Mouse (Mus musculus): ENCODE data around the gene Nr2f2.

Nr2f2 gene

DNA sequence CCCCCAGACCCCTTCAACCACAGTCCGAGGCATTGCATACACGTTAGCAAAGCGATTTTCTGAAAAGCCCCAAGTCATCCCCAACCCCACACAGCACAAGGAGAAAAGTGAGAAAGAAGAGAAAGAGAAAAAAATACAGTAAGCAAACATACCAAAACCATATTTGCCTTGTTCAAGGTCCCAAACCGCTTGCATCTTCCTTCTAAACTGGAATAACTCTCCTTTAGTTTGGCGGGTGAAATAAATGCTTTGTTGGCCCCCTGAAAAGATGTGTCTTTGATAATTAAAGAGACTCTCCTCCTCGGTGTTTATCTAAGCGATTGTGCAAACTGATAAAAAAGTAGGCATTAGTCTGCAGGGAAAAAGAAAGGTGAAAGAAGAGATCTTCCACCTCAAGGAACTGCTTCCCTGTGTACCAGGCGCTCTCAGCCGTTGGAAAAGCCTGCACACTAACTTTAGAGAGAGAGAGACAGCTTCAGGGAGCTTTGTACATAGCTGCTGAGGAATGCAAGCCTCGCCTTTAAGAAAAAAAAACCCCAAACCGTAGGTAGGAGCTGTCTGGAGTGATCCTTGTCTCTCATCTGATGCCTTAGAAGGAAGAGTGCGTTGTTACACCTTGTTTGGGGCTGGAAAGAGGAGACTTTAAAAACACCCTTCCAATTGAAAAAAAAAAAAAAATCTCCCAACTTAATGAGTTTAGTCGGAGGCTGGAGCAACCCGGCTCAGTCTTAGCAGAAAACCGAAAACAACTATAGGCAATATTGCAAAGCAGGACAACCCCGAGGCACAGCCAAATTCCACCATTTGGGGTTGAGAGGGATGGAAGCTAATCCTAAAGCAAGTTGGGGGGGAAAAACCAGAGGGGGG is at the start of gene Nr2f2:
Nr2f2 (minus strand) TSS at position 795 of the 867 bp plus-strand sequence.
- DNase-seq, result no peak

DNA sequence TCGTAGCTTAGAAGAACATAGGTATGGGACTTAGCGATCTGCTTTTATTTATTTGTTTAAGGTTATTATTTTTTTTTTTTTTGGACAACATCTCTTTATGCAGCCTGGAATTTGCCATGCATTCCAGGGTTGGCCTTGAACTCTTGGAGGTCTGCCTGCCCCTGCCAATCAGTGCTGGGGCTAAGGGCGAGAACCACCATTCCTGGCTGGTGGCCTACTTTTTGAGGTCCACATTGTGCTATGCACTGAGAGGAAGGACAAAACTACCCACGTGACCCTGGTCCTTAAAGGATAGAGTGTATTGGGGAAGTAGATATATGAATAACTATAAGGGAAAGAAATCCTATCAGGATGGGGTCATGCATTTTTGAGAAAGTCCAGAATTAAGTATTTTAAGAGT is 47.9 kb upstream of the Nr2f2 start:
- no peak for DNase-seq

DNA sequence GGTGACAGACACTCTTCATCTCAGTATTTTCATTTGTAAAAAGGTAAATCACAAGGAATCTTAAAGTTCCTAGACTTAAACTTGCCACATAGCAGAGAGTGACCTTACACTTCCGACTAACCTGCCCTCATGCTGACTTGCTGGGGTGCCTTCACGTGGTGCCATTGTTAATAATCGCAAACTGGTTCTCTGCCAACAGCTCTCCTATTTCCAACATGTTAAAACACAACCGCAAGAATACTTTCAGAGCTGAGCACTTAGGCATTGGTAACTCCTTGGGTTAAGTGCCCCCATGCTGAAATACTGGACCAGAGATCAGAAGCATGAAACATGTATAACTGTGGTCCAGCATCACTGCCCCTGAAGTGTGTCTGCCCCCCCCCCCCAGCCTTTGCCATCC is 47.1 kb upstream of the Nr2f2 start:
- DNase-seq, result no peak

DNA sequence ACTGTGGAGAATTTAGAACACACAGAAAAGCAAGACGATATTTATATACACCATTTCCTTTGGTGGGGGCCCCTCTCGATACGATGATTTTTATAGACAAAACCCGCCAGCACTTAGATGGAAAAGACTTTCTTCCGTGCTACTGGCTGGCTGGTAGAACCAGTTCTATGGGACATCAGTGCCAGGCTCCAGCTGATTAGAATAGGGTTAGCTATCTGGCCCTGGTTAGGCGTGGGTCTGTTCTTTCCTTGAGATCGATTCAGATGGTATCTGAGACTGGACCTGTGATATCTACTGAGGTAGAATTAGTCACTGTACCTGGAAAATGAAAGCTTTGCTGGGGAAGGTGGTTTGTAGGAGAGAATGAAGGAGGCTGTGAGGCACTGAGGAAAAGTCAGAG is 46.4 kb upstream of the Nr2f2 start:
- no peak for DNase-seq

DNA sequence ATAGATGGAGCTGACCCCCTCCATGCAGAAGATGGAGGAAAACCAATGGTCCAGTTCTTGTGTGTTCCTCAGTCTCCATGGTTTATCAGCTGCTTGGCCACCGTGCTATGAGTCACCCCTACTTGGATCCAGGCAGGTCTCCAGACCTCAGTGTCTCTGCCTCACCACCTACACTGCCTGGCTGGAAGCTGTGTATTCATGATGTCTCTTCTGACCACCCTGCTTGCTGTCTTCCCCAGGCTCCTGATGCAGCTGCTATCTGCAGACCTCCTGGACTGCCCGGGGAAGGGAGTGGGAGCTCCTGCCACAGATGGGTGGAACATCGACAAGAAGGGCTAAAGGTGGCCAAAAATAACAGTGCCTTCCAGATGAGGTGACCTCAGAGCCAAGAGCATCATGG is 43.8 kb upstream of the Nr2f2 start:
- no peak for DNase-seq

DNA sequence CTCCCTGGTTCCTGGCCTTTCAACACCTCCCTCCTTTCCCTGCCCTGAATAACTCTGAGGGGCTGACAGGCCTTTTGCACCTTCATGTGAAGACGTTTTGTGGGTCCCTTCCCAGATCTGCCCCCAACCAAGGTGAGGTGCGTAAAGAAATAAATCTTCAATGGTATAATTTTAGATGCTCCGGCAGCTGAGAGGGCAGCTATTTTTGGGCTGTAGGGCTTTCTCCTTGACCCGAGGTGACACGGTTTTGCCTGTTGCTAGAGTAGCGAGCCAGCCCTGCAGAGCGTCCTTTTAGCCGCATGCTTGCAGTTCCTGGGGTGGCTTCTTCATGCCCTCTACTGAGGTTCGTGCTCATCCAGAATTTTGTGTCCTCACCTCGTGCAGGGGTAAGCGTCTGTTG is 43.4 kb upstream of the Nr2f2 start:
- no peak for DNase-seq

DNA sequence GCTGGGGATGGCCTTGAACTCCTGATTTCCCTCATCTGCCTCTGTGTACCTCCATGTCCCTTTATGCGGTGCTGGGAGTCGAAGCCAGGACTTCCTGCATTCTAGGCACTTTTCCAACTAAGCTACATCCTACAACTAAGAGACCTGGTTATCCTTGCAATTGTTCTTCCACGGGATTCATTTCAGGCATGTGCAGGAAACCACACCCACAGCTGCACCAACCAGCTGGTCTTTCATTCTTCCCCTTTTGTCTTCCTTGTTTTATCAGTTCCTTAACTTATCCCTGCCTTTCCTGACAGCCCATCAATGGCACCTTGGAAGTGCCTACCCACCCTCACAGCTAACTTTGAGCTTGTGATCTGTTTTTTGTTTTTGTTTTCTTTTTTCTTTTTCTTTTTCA is 42.3 kb upstream of the Nr2f2 start:
- no peak for DNase-seq

DNA sequence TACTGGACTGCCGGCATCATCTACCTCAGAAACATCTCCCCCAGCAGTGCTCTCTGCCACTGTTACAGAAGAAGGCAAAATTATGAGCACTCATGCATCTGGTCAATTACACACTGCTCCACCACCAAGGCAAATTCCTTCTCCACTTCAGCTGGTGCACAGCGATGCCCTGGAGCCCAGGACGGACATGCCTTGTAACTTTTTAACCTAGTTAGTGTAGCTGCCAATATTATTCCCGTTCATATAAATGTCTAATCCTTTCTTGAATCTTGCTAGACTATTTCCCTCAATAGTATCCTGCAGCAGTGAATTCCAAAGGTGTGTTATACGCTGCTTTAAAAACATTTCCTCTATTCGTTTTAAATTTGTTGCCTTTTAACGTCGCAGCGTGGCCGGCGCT is 40.6 kb upstream of the Nr2f2 start:
- DNase-seq, result no peak

DNA sequence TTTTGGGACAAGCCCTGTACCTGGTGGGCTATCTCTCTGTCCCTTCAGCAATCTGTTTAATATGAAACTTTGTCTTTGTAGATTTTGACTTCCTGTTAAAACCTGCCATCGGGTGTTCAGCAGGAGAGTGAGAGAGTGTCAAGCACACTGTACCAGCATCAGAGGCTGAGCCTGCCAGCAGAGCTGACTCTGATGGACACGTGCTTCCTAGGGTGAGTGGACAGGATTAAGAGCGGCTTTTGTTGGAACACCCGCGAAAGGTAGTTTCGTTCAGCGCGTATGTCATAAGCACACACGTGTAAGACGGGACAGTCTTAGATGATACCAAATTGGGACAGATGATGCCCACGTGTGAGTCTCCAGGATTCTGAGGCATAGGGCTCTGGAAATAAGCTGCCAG is 40.0 kb upstream of the Nr2f2 start:
- no peak for DNase-seq

DNA sequence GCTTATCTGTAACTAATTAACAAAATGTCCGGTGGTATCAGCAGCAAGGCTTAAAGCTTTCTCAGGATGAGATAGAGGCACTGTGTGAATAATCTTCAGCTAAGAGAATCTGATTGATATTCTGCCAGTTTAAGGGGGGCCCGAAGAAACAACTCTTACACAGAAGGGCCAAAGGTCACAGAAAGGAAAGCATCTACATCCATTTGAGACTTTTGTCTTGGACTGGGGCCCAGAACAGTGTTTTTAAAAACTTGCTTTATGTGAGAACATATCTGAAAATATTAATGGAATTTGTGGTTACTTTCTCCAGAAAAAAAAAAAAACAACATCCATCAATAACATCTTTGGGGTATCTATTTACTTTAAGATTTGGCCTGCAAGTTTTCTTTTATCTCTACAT is 38.9 kb upstream of the Nr2f2 start:
- no peak for DNase-seq

DNA sequence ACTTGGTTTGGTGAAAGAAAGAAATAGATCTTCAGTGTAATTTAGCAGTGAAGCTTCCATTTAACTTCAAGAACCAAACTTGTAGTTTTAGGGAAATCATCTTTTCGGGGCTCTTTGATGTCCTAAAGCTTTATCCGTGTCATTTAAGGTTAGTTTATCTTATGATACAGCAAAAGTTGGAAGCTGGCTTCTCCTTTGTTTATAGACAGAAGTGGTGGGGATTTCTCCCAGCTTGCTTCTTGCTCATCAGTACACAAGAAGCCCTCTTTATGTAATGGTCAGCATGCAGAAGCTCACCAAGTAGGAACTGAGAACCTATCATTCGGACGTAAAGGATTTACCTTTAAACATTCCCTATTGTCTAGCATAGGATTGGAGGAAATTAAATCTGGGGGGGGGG is 16.3 kb upstream of the Nr2f2 start:
- peak; percentile 47 for DNase-seq

DNA sequence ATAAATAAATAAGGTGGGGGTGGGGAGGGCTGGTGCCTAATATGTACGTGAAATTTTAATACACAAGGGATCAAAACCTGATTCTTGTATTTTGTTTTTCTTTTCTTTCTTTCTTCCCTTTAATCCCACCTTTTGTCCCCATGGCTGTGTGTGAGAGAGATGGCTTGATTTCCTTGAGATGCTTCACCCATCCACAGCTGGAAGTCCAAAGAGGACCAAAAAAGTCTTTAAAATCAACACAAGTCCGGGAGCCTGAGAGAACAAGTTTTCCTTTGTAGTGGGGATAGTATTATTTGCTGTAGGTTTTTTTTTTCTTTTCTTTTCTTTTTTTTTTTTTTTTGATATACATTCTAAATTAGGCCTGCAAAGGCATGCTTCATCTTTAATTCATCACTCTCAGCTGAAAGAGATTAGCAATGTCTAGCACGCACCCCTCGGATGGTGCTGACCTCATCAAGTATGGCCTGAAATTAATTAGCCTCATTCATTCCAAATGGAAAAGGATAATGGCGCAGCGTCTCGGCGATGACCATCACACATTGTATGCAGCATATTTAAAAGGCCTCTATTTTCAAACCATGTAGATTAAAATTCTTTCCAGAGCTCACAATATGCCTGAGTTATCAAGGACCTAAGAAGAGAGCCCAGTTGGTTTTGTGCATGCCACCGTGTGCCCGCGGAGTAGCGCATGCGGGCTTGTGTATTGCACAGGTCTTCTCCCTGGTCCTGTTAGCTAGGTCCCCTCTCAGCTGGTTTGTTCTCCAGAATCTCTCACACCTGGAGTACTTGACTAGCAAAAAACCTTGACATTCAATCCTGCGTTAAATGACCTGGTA is 15.1 kb upstream of the Nr2f2 start:
- no peak for DNase-seq

DNA sequence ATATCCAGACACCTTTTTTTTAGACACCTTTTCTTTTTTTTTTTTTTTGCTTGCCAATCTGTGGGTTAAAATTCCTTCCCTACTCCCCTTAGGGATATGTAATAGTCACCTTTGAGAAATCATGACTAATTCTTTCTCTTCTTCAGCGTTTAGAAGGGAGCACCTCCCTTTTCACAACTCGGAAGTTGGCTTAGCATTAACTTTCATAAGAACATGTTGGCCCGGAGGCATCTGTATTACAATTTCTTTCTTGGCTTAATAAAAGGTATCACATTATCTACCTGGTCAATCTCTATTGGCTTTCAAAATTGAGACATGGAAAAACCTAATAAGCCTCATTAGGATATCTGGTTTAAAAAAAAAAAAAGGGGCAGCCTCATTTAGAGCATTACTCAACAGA is 14.4 kb upstream of the Nr2f2 start:
- DNase-seq, result no peak

DNA sequence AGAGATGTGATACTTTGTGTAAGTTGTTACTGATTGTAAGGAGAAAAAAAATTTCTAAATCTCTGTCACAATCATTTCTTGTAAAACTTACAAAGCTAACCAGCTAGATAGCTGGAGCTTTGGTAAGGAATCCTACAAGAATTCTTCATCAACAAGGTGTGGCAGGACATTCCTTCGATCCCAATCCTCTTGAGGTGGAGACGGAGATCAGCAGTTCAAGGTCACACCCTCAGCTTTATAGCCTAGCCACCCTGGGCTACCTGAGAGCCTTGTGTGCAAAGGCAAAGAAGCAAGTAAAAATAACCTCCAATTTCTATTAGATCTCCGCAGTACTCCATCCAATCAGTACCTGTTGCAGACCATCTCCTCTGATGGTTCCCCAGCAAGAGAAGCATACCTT is 13.7 kb upstream of the Nr2f2 start:
- DNase-seq, result no peak

DNA sequence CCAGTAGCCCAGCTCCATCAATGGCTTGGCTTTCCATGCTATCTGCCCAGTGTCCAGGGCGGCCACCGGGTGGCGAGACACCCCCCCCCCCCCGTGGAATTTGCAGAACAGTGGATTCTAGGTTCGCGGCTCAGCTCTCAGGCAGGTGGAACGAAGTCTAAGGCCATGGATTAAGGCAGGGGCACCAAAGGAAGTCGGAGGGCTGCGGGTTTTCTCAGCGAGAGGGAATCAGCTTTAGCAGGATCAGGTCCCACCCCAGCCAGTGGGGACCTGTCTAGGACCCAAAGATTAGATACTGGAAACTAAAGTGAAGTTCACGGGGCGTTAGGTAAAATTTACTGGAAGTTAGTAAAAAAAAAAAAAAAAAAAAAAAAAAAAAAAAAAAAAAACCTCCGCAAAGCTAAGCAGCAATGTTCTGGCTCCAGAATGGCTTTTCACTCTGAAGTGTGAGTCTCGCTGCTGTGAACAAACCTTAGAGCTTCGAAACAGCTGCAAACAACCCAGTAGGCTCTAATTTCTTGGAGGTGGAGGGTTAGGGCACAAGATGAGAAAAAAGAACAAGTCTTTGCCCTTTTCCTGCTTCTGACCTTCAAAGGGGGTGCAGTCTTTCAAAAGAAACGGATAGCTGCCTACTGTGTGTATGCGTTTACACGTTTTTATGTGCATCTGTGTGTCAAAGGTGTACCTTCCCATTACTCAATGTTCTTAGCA is 4.2 kb upstream of the Nr2f2 start:
- no peak for DNase-seq

DNA sequence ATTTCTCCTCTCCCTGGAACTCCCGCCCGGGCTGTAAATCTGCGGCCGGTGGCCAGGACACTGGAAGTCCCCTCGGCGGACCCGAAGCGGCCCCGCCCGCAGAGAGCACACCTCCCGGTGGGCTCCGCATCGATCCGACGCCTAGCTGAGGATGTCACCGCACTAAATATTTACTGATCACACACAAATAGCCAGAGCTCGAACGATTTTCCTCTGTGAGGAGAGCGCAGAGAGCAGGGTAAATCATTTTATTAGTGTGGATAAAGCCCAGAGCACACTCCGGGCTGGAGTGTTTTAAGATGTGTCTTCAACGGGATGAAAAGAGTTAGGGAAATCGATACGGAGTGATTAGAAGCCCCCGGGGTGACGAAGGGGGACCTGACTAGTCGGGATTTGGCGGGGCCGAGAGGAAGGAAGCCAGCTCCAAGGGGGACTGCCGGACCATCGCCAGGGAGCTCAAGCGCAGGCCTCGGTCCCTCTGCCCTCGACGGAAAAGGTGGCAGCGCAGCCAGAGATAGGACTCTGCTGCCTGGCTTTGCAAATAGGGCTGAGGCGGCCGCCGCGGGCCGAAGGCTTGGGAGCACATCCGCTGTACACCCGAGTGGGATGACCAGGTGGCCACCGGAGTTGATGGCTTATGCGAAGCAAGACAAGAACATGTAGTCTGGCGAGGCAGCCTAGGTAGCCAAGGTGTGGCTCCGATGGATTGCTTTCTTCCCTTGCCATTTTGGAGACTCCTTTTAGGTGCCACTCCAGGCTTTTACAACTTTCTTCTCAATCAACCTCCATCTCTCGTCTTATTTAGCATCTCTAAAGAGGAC is 3.4 kb upstream of the Nr2f2 start:
- DNase-seq, result peak; percentile 40

DNA sequence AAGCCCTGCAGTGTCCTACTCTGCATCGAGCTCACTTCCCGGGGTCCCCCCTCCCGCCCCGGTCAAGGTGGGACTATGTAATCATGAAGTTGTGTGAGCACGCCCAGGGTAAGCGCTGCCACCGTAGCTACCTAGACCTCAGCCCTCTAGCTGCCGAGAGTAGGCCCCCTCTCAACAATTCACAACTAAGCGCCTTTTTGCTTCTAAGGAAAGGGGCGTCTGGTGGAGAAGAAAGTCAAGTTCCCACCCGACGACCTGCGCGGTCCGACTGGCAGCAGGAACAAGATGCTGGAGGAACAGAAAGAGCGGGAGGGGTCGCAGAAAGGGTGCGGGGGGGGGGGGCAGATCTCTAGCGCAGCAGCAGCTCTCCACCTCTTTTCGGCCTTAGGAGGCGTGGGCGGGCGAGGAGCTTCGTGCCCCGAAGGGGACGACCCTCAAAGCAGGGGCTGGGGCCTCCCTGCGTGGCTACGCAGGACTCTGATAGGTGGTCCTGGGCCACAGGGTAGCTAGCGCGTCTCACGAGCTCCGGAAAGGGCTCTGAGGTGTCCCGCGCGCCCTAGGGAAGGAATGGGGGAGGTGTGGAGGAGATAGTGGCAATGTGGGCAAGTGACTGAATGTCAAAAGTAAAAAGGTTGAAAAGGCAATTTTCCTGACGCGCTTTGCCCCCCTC is 2.7 kb upstream of the Nr2f2 start:
- peak; percentile 62 for DNase-seq

DNA sequence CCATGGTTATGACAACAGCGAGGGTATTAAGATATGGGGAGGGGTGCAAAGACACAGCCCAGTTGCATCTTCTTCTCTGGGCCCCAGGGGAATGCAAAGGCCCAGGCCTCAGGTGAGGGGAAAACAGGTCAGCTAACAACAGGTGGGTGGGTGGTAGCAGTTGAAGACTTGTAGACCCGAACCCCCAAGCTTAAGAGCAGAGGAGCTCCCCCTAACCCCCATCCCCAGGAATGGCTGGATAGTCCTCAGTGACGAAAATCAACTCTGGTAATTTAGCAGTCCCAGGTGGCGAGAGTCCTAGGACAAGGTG is 2.2 kb upstream of the Nr2f2 start:
- DNase-seq, result no peak

DNA sequence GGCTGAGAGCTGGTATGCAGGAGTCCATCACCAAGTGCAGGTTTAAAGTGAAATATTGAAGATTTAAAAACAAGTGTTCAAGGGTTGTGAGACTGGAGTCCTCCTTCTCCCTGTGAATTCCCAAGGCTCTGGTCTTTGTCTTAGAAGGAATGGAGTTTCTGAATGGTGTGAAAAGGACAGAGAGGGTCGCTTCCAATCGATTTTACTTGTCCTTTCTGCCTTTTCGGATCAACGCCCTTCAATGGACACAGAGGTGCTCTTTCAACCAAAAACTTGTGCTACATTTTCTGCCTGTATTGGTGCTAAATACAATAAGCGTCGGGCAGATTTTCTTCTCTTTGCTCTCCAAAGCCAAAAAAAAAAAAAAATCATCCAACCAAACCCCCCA is 1.7 kb upstream of the Nr2f2 start:
- DNase-seq, result no peak

DNA sequence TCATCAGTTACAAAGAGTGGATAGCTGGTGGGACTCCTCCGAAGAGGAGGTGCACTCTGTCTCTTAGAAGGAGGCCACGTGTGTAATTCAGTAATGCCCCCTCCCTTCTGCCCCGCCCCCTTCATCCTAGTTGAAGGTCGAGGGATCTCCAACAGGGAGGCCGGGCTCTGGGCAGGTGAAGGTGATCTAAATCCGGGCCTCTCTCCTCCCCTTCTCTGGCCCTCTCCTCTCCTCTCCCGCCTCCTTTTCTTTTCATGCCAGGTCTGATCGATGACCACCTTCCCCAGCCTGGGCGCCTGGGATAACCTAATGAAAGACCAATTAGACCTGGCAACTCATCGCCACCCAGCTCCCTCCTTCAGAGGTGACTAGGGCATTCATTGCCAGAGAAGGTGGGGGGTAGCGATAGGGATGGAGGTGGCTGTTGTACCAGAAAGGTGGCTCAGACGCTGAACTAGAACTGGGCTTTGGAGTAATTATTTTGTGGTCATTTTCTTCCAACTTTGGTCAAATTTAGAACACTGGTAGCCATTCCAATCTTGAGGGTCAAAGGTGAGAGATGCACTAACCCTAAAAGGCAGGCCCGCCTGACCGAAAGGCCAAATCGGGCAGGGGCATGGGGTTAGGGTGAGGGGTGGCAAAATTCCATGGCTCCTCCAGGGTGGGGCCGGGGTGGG is 1.2 kb upstream of the Nr2f2 start:
- no peak for DNase-seq

DNA sequence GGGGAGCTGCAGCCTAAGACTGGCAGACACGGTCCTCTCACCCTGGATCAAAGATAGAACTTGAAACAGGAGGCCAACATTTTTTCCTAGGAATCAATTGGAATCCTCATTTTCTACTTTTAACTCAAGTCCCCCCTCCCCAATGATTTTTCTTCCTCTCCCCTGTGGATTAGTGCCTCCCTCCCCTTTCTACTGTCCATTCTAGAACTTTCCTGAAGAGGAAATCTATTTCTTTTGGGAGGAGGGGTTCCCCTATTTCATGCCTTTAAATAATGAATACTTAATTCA is 217 bp upstream of the Nr2f2 start:
- no peak for DNase-seq

DNA sequence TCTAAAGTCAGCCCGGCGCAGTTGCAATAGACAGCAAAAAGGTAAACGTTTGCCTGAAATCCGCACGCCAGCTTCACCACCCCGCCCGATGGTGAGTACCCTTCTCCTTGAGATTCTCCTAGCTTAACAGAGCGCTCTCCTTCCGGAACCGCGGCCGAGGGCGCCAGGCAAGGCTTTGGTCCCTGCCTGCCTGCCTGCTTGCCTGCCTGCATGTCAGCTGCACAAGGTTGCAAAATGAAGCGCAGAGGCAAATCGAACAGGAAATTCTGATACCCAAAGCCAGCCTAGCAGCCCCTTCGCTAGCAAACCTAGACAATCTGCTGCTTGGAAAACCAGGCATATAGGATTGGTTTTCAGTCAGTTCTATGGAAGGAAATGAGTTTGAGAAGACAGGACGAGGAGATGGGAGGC is 1.1 kb downstream of the Nr2f2 start:
- no peak for DNase-seq
